Mouse (Mus musculus) heart, embryonic 12.5 days (tissue): ENCODE data around the gene Nudt16l1. TPM values are rescaled to one million over a fixed set of nuclear protein-coding genes. Genes with fewer than 3 reads are reported as not detected.

Experiments
- ATAC-seq: fragments of 200-750 bp; cut with Nextera tagmentation; 2 replicates; pipeline ENCODE4 v1.8.0; 2017; ENCODE audit warnings: moderate TSS enrichment, moderate library complexity; ENCODE audit not compliant: insufficient number of reproducible peaks, low FRiP score
- H3K27ac ChIP-seq: fragments of 300-500 bp; sonication (generic); 2 replicates; pipeline ENCODE4 v1.5.1; 2016; ENCODE audit warnings: mild to moderate bottlenecking, moderate library complexity; ENCODE audit not compliant: poor library complexity, severe bottlenecking
- H3K27me3 ChIP-seq: fragments of 300-500 bp; sonication (generic); replicated peaks from 2 replicates; pipeline ENCODE4 v1.6.1; 2016; ENCODE audit warnings: mild to moderate bottlenecking, moderate library complexity
- H3K36me3 ChIP-seq: fragments of 300-500 bp; sonication (generic); 2 replicates; pipeline ENCODE4 v1.6.1; 2016; ENCODE audit warnings: mild to moderate bottlenecking, moderate library complexity
- H3K4me1 ChIP-seq: fragments of 300-500 bp; sonication (generic); replicated peaks from 2 replicates; pipeline ENCODE4 v1.6.1; 2016; ENCODE audit warnings: mild to moderate bottlenecking
- H3K4me2 ChIP-seq: fragments of 300-500 bp; sonication (generic); 2 replicates; pipeline ENCODE4 v1.6.1; 2016; ENCODE audit warnings: mild to moderate bottlenecking, moderate library complexity
- H3K4me3 ChIP-seq: fragments of 300-500 bp; sonication (generic); 2 replicates; pipeline ENCODE4 v1.5.1; 2016; ENCODE audit warnings: mild to moderate bottlenecking
- H3K9ac ChIP-seq: fragments of 300-500 bp; sonication (generic); 2 replicates; pipeline ENCODE4 v1.6.1; 2016; ENCODE audit warnings: mild to moderate bottlenecking, moderate library complexity
- H3K9me3 ChIP-seq: fragments of 300-500 bp; sonication (generic); replicated peaks from 2 replicates; pipeline ENCODE4 v1.6.1; 2016; ENCODE audit warnings: mild to moderate bottlenecking, moderate library complexity
- WGBS: fragments of 180-500 bp; shearing (Covaris S2); methylation state at CpG from one replicate; pipeline ENCODE4 v1.1.7; 2016; 5-methylcytosine and 5-hydroxymethylcytosine counted together
- polyA plus RNA-seq: library from polyadenylated mRNA; unstranded; fragments of >200 nt; fragmentation: Nextera tagmentation; extraction: Ambion mirVana; gene quantifications from 2 replicates; pipeline ENCODE4 v1.2.1, GENCODE M21; 2016

Gene Nudt16l1
- polyA plus RNA-seq, 1 experiment from 2014 or later = 92.3 TPM

DNA sequence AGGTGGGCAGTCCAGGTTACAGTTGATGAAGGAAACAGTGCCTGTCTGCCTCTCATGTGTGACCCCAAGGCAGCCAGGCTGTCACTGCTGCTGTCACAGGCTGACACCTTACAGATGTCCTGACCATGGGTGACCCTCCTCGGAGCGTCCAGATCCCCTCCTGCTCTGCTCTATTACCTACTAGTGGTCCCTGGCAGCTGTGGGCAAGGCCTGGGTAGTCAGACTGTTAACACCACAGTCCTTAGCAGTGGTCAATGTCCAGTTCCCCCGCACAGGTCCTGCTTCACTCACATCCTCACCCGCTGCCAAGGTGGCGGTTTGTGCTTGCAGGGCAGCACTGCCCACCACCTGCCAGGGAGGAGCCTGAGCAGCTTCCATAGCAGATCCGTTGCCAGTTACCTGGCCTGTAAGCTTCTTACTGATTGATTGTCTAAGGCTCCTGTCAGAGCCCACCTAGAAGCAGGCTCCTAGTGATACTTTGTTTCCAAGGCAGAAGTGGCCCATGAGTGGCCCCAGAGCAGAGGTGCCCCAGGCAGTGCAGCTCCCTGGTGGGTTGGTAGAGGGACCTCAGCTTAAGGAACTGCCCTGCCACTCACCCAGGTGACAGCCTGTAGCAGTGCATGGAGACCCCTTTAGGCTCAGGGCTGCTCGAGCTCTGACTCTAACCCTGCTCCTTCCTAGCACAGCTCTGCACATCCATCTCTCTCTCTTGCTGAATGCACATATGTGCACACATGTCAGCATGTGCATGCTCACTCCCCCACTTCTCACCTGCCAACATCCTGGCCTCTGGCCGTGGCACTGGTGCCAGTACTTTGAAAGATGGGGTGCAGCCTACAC lies 990 bp upstream of the Nudt16l1 start:
- 83% methylated on average over 8 of the region's 8 CpGs for WGBS
- Histone ChIP-seq H3K27ac (no peak overlapping the region), H3K27me3 (no peaks in the 10 kb centered on the region), H3K4me2 (no peak overlapping the region), H3K4me1 (peaks cover 28% of the 10 kb centered on the region), H3K9me3 (no peaks in the 10 kb centered on the region), H3K36me3 (peaks cover 79% of the 10 kb centered on the region), H3K4me3 (no peak overlapping the region), H3K9ac (no peak overlapping the region)
- ATAC-seq = no peak

DNA sequence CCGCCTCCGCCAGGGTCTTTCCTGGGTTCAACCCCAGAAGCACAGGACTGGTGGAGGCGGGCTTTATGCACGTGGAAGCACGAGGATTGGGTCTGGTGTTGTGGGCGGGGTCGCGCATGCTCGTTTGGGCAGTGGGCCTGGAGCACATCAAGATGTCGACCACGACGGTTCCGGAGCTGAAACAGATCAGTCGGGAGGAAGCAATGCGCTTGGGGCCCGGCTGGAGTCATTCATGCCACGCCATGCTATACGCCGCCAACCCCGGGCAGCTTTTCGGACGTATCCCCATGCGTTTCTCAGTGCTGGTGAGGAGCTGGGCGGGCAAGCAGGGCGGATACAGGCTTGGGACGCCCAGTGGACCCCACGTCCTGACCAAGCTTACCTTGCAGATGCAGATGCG lies 428 bp downstream of the Nudt16l1 start:
- WGBS = under 1% methylated on average over 28 of the region's 28 CpGs
- peak; percentile 91 for ATAC-seq
- peaks cover 79% of the 10 kb centered on the region for H3K36me3 ChIP-seq

DNA sequence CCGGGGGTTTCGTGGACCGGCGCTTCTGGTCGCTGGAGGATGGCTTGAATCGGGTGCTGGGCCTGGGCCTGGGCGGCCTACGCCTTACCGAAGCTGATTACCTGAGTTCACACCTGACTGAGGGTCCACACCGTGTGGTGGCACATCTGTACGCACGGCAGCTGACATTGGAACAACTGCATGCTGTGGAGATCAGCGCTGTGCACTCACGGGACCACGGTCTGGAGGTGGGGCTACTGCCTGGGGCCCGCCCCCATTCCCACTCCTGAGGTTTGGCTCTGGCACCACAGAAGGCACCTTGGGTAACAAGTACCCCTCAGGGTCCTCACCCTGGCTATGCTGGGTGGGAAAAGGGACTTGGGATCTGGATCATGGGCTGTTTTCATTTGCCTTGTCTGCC lies 851 bp downstream of the Nudt16l1 start:
- 2% methylated on average over 16 of the region's 16 CpGs for WGBS
- no peaks in the 10 kb centered on the region for H3K27me3 ChIP-seq

More for the DNA sequence above, 428 bp downstream of the Nudt16l1 start:
- H3K4me3 ChIP-seq = peak overlapping the region; percentile 89
- no peaks in the 10 kb centered on the region for H3K9me3 ChIP-seq
- H3K9ac ChIP-seq = peak overlapping the region; percentile 95
- peak overlapping the region; percentile 80 for H3K27ac ChIP-seq
- H3K4me2 ChIP-seq = peak overlapping the region; percentile 91
- H3K4me1 ChIP-seq = peaks cover 23% of the 10 kb centered on the region
- H3K27me3 ChIP-seq = no peaks in the 10 kb centered on the region

DNA sequence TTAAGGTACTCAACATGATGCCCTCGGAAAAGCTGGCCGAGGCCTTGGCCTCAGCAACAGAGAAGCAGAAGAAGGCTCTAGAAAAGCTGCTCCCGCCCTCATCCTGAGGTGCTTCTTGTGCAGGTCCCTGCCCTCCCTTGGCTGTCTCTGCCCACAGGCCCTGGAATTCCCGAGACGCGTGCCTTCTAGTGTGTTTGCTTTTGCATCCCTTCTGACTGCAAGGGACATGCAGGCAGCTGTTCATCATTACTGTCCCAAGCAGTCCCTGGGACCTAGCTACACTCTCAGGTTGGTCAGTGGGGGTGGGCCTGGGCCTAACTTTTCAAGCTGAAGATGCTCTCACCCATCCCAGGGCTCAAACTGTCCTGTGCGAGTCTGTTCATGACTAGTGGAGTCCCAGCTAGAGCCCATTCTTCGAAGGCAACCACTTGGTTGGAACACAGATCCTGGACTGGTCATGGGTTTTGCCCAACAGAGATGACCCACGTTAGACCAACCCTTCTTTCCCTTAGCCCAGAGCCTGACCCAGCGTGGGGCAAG lies 1.8 kb downstream of the Nudt16l1 start:
- H3K27me3 ChIP-seq = no peaks in the 10 kb centered on the region
- WGBS = 88% methylated on average over 10 of the region's 10 CpGs
- peaks cover 23% of the 10 kb centered on the region for H3K4me1 ChIP-seq
- H3K9me3 ChIP-seq = no peaks in the 10 kb centered on the region
- H3K4me2 ChIP-seq = peak overlapping the region; percentile 91; the same call in 1 of the 2 replicates
- ATAC-seq = no peak
- no peak overlapping the region for H3K27ac ChIP-seq
- no peak overlapping the region for H3K9ac ChIP-seq
- H3K36me3 ChIP-seq = peaks cover 69% of the 10 kb centered on the region
- H3K4me3 ChIP-seq = no peak overlapping the region

More for the DNA sequence above, 851 bp downstream of the Nudt16l1 start:
- no peaks in the 10 kb centered on the region for H3K9me3 ChIP-seq
- H3K27ac ChIP-seq = peak overlapping the region; percentile 80
- peaks cover 78% of the 10 kb centered on the region for H3K36me3 ChIP-seq
- H3K4me2 ChIP-seq = peak overlapping the region; percentile 91
- peak overlapping the region; percentile 89 for H3K4me3 ChIP-seq
- ATAC-seq = peak; percentile 55
- peaks cover 23% of the 10 kb centered on the region for H3K4me1 ChIP-seq
- peak overlapping the region; percentile 95 for H3K9ac ChIP-seq

DNA sequence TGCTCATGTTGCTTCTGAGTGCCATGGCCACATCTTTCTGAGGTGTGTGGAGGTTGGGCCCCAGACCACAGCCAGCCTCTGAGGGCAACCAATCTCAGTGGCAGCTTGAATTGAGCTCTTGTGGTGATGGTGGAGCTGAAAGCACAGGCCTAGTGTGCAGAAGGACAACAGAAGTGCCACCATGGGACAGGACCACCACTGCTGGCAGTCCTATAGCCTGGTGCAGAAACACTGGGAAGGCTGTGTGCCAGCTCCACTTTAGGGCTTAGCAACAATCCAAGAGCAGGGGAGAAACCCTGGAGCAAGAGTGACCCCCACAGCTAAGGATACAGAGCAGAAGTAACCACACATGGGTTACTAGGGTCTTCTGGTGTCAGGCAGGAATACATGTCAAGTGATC lies 2.5 kb downstream of the Nudt16l1 start:
- Histone ChIP-seq H3K36me3 (peaks cover 68% of the 10 kb centered on the region), H3K4me2 (no peak overlapping the region), H3K4me3 (no peak overlapping the region), H3K27ac (no peak overlapping the region), H3K9ac (no peak overlapping the region), H3K4me1 (peaks cover 18% of the 10 kb centered on the region), H3K9me3 (no peaks in the 10 kb centered on the region), H3K27me3 (no peaks in the 10 kb centered on the region)
- ATAC-seq = no peak

DNA sequence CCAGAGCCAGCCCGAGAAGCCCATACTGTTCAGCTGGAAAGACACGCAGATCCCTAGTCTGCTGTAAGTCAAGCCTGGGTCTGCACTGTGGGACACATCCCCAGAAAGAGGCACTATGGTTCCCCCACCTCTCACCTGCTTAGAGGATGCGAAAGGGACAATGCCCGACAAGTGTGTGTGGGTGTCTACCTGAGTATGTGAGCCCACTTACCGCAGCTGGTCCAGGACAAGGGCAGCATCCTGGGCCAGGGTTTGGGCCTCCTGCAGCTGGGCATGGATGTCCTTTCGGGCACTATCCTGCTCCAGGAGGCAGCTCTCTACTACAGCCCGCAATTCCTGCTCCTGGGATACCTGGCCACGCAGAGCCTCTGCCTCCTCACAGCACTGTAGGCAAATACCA lies 4.3 kb downstream of the Nudt16l1 start:
- no peaks in the 10 kb centered on the region for H3K9me3 ChIP-seq
- no peak overlapping the region for H3K27ac ChIP-seq
- WGBS = 91% methylated on average over 8 of the region's 8 CpGs
- H3K4me3 ChIP-seq = no peak overlapping the region
- no peak for ATAC-seq
- no peak overlapping the region for H3K9ac ChIP-seq
- peaks cover 15% of the 10 kb centered on the region; the same call in 1 of the 2 replicates for H3K4me1 ChIP-seq
- peaks cover 68% of the 10 kb centered on the region for H3K36me3 ChIP-seq
- no peak overlapping the region for H3K4me2 ChIP-seq
- no peaks in the 10 kb centered on the region for H3K27me3 ChIP-seq

DNA sequence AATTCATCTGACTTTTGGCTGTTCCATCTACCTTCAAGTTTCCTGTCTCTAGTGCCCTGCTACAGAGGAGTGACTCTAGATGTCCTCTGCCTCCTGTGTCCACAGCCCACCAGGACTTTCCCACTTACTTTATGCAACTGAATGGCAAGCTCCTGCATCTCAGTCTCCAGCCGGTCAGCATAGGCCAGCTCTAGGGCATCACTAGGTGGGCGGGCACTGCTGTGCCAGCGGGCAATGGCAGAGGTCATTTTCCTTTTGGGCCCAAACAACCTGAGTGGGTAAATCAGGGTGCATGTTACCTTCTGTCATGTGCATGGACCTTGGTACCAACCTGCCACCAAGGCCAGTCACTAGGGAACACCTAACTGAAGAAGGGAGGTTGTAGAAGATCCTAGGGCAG lies 4.9 kb downstream of the Nudt16l1 start:
- ATAC-seq = no peak
- no peak overlapping the region for H3K4me2 ChIP-seq
- no peaks in the 10 kb centered on the region for H3K9me3 ChIP-seq
- peaks cover 12% of the 10 kb centered on the region; the same call in 1 of the 2 replicates for H3K4me1 ChIP-seq
- WGBS = 88% methylated on average over 3 of the region's 3 CpGs
- no peaks in the 10 kb centered on the region for H3K27me3 ChIP-seq
- no peak overlapping the region for H3K4me3 ChIP-seq
- no peak overlapping the region for H3K27ac ChIP-seq
- peaks cover 72% of the 10 kb centered on the region for H3K36me3 ChIP-seq
- no peak overlapping the region for H3K9ac ChIP-seq

DNA sequence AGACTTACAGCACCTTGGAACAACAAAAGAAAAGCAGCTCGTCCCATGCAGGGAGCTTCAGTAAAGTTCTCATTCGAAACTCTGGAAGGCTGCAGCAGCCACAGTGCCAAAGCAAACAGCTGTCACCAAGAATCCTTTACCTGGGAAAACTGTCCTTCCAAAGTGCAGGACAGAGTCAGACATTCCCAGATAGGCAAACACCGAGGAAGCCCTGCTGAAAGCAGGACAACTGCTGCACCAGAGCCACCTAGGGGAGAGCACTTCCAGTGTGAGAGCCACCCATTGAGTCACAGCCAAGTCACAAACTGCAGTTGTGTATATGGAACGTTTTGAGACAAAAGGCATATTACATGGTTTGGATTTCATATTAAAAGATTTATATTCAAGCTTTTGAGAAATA lies 6.9 kb downstream of the Nudt16l1 start:
- Histone ChIP-seq H3K4me1 (0 out of 2 replicates have a peak, but pooled peaks cover under 1% of the 10 kb centered on the region), H3K4me3 (no peak overlapping the region), H3K9me3 (no peaks in the 10 kb centered on the region), H3K27me3 (no peaks in the 10 kb centered on the region), H3K36me3 (peaks cover 80% of the 10 kb centered on the region), H3K9ac (no peak overlapping the region), H3K27ac (no peak overlapping the region), H3K4me2 (no peak overlapping the region)
- ATAC-seq = no peak
- WGBS = 71% methylated on average over 4 of the region's 4 CpGs

DNA sequence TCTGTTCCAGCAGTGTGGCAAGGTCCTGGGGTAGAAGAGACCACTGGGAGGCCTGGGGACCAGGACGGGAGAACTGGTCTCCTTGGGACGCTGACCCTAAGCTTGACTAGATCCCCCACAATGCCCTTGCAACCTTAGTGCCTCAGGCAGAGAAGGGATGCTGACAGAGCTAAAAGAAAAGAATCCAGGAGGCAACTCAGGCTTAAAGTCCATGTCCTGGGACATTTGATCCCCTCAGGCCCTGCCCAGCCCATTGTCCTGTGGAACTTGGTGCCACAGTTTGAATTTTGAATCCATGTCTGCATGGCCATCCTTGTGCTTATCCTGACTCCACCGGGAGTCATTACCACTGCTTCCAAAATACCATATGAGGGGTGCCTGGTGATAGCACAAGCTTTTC lies 7.6 kb downstream of the Nudt16l1 start:
- Histone ChIP-seq H3K36me3 (peaks cover 79% of the 10 kb centered on the region), H3K27me3 (no peaks in the 10 kb centered on the region), H3K4me1 (no peaks in the 10 kb centered on the region), H3K9ac (no peak overlapping the region), H3K27ac (no peak overlapping the region), H3K4me3 (no peak overlapping the region), H3K9me3 (no peaks in the 10 kb centered on the region), H3K4me2 (no peak overlapping the region)
- ATAC-seq = no peak
- 90% methylated on average over 3 of the region's 3 CpGs for WGBS

DNA sequence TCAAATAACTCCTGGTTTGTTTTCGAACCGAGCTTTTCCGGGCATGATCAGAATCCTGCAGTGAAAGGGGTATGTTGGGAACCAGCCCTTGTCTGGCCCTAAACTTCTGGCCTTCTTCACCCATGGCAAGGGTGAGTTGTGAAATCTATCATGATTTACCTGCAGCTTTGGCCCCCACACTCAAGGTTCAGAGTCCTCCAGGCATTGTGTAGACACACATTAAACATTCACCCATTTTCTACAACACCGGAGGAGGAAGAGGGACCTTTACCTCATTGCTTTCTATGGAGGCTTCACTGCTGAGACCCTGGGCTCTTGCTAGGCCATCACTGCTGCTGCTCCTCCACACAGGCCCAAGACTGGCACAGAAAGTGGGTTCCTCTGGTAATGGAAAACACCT lies 8.8 kb downstream of the Nudt16l1 start:
- ATAC-seq = no peak
- Histone ChIP-seq H3K27me3 (no peaks in the 10 kb centered on the region), H3K4me2 (no peak overlapping the region), H3K9ac (no peak overlapping the region), H3K27ac (no peak overlapping the region), H3K4me1 (no peaks in the 10 kb centered on the region), H3K36me3 (peaks cover 75% of the 10 kb centered on the region), H3K9me3 (no peaks in the 10 kb centered on the region), H3K4me3 (no peak overlapping the region)
- 91% methylated on average over 4 of the region's 4 CpGs for WGBS

DNA sequence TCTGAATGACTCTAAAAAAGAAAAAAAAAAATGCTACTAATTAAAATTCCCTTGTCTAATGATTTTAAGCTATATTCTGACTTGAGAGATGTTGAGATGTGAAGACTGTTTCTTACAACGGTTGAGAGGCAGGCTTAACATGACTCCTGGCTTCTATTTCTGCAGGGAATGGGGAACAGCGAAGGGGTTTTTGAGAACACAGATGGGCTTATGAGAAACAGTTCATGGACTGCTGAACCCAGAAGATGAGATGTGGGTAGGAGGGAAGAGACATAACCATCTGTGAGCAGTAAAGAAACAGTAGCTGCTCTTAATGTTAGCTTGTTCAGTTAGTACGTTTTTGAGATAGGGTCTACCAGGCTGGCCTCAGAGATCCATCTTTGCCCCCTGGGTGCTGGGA lies 18.0 kb downstream of the Nudt16l1 start:
- H3K9me3 ChIP-seq = no peaks in the 10 kb centered on the region
- H3K4me2 ChIP-seq = no peak overlapping the region
- no peak overlapping the region for H3K27ac ChIP-seq
- WGBS = 90% methylated on average over 3 of the region's 3 CpGs
- H3K9ac ChIP-seq = no peak overlapping the region
- H3K27me3 ChIP-seq = no peaks in the 10 kb centered on the region
- peaks cover 69% of the 10 kb centered on the region for H3K36me3 ChIP-seq
- ATAC-seq = no peak
- no peaks in the 10 kb centered on the region for H3K4me1 ChIP-seq
- H3K4me3 ChIP-seq = no peak overlapping the region
